Mouse (Mus musculus) small intestine, adult 2 months (tissue): ENCODE measurements at regions not wholly inside any gene's neighbourhood (a gene's known extent, or its start where the extent isn't known, plus 50 kb on each side); places are given as distances from the start of the nearest gene placed in this dataset.

Source experiments
- H3K27ac ChIP-seq: fragments of 200-500 bp; 2 replicates; pipeline ENCODE4 v1.5.1; 2012; ENCODE audit warnings: low read depth, low read length, control low read depth, inconsistent platforms; ENCODE audit not compliant: insufficient read depth
- H3K27me3 ChIP-seq: fragments of 200-500 bp; 2 replicates; pipeline ENCODE4 v1.6.1; 2012; ENCODE audit warnings: mild to moderate bottlenecking, moderate library complexity, low read length, inconsistent platforms; ENCODE audit not compliant: control insufficient read depth, insufficient read depth
- H3K36me3 ChIP-seq: fragments of 200-500 bp; 2 replicates; pipeline ENCODE4 v1.6.1; 2012; ENCODE audit warnings: mild to moderate bottlenecking, low read length, control low read depth, inconsistent platforms; ENCODE audit not compliant: control insufficient read depth, insufficient read depth
- H3K4me1 ChIP-seq: fragments of 200-500 bp; 2 replicates; pipeline ENCODE4 v1.6.1; 2012; ENCODE audit warnings: low read length, inconsistent platforms, mixed read lengths; ENCODE audit not compliant: control insufficient read depth, insufficient read depth, insufficient read length
- H3K4me3 ChIP-seq: fragments of 200-500 bp; 2 replicates; pipeline ENCODE4 v1.5.1; 2012; ENCODE audit warnings: low read depth, mild to moderate bottlenecking, control low read depth, inconsistent platforms, low read length, moderate library complexity
- CTCF ChIP-seq: fragments of 200-500 bp; IDR thresholded peaks from 2 replicates; pipeline ENCODE4 v1.5.1; 2012; ENCODE audit warnings: low read depth, mild to moderate bottlenecking, control low read depth, inconsistent platforms, low read length, moderate library complexity, mixed read lengths; ENCODE audit not compliant: insufficient replicate concordance, insufficient read length; ENCODE audit errors: extremely low read depth
- POLR2A ChIP-seq: fragments of 200-500 bp; IDR thresholded peaks from 2 replicates; pipeline ENCODE4 v1.6.1; 2012; ENCODE audit warnings: low read depth, mild to moderate bottlenecking, control low read depth, inconsistent platforms, low read length, moderate library complexity
- WGBS: fragments of 180-500 bp; shearing (Covaris S2); methylation state at CpG from one replicate; pipeline ENCODE4 v1.1.7; 2018; 5-methylcytosine and 5-hydroxymethylcytosine counted together

- H3K4me1 ChIP-seq, result no peaks in the 10 kb centered on the region
- H3K4me3 ChIP-seq, result no peak overlapping the region
- H3K36me3 ChIP-seq, result no peaks in the 10 kb centered on the region
- H3K27me3 ChIP-seq, result no peaks in the 10 kb centered on the region
- no peak for TF ChIP-seq POLR2A
- TF ChIP-seq CTCF, result no peak
- no peak overlapping the region for H3K27ac ChIP-seq
- WGBS, result 49% methylated on average over 13 of the region's 13 CpGs
Measured at GRCm38 (mm10) chr13:100988671-100989531, 155.7 kb upstream of the Slc30a5 start.

- no peaks in the 10 kb centered on the region for H3K27me3 ChIP-seq
- no peaks in the 10 kb centered on the region for H3K36me3 ChIP-seq
- H3K27ac ChIP-seq, result no peak overlapping the region
- H3K4me1 ChIP-seq, result no peaks in the 10 kb centered on the region
- H3K4me3 ChIP-seq, result no peak overlapping the region
- TF ChIP-seq CTCF (no peak), POLR2A (no peak)
- 96% methylated on average over 5 of the region's 5 CpGs for WGBS
Measured at GRCm38 (mm10) chr13:100988116-100988515, 154.9 kb upstream of the Slc30a5 start.

- Histone ChIP-seq H3K27ac (no peak overlapping the region), H3K4me3 (no peak overlapping the region), H3K4me1 (no peaks in the 10 kb centered on the region), H3K27me3 (no peaks in the 10 kb centered on the region), H3K36me3 (no peaks in the 10 kb centered on the region)
- 32% methylated on average over 3 of the region's 3 CpGs for WGBS
- TF ChIP-seq POLR2A, result no peak
- no peak for TF ChIP-seq CTCF
Measured at GRCm38 (mm10) chr13:100975741-100976140, 142.5 kb upstream of the Slc30a5 start.

GRCm38 (mm10) chr13:100971080-100972017 lies 138.1 kb upstream of the Slc30a5 start:
- Histone ChIP-seq H3K27ac (no peak overlapping the region), H3K27me3 (no peaks in the 10 kb centered on the region), H3K36me3 (no peaks in the 10 kb centered on the region), H3K4me3 (no peak overlapping the region), H3K4me1 (no peaks in the 10 kb centered on the region)
- WGBS, result 81% methylated on average over 2 of the region's 2 CpGs
- TF ChIP-seq POLR2A, result no peak

GRCm38 (mm10) chr13:100962811-100963540 lies 129.7 kb upstream of the Slc30a5 start:
- 72% methylated on average over 4 of the region's 4 CpGs for WGBS
- TF ChIP-seq POLR2A (no peak), CTCF (no peak)
- Histone ChIP-seq H3K4me1 (no peaks in the 10 kb centered on the region), H3K27me3 (no peaks in the 10 kb centered on the region), H3K27ac (no peak overlapping the region), H3K36me3 (no peaks in the 10 kb centered on the region), H3K4me3 (no peak overlapping the region)

- Histone ChIP-seq H3K27ac (no peak overlapping the region), H3K4me1 (no peaks in the 10 kb centered on the region), H3K27me3 (no peaks in the 10 kb centered on the region), H3K4me3 (no peak overlapping the region), H3K36me3 (no peaks in the 10 kb centered on the region)
- 77% methylated on average over 8 of the region's 8 CpGs for WGBS
- no peak for TF ChIP-seq CTCF
- TF ChIP-seq POLR2A, result no peak
Measured at GRCm38 (mm10) chr13:100954598-100955251, 121.5 kb upstream of the Slc30a5 start.
